Mouse (Mus musculus) activated CD4-positive, CD25-positive, alpha-beta regulatory T cell, adult 9 weeks (primary cell): ENCODE data around the gene Asphd2. TPM values are rescaled to one million over a fixed set of nuclear protein-coding genes. Genes with fewer than 3 reads are reported as not detected.

ENCODE experiments used
- polyA plus RNA-seq: library from polyadenylated mRNA; unstranded; fragments of 100-300 nt; shearing (Covaris generic); gene quantifications from one replicate; pipeline ENCODE4 v1.2.1, GENCODE M21; 2017

Gene Asphd2
- 0.22 TPM for polyA plus RNA-seq

GRCm38 (mm10) chr5:112394779-112395443, at the start of gene Asphd2:
Asphd2 (minus strand) TSS chr5:112394866.

GRCm38 (mm10) chr5:112355910-112356309, 38.8 kb downstream of the Asphd2 start, which contains the start of gene Gm6583:
Gm6583 (minus strand) TSS chr5:112356033.

GRCm38 (mm10) chr5:112342463-112343204, 52.0 kb downstream of the Asphd2 start, which contains the start of the genes Srrd and Hps4:
Srrd (minus strand) TSS chr5:112343040.
Hps4 (plus strand) TSS chr5:112343083.

Other genes with a start within 250 kb of the Asphd2 start
- 0.64 TPM for gene Cryba4, start 142.3 kb downstream of the Asphd2 start, polyA plus RNA-seq
- not detected for gene Crybb1, start 139.1 kb downstream of the Asphd2 start, polyA plus RNA-seq
- gene Tpst2, start 118.2 kb downstream of the Asphd2 start, polyA plus RNA-seq, result 162 TPM
- gene Tfip11, start 68.5 kb downstream of the Asphd2 start, polyA plus RNA-seq, result 44.1 TPM
- 5.7 TPM for gene Srrd, start 51.8 kb downstream of the Asphd2 start, polyA plus RNA-seq
- gene Hps4, start 51.8 kb downstream of the Asphd2 start, polyA plus RNA-seq, result 25.9 TPM
- gene Gm6583, start 38.8 kb downstream of the Asphd2 start, polyA plus RNA-seq, result 0.32 TPM
- gene Gm6588, start 54.6 kb upstream of the Asphd2 start, polyA plus RNA-seq, result not detected
- gene Sez6l, start 182.3 kb upstream of the Asphd2 start, polyA plus RNA-seq, result not detected